Mouse (Mus musculus): ENCODE data around the gene Coro2a. TPM values are rescaled to one million over a fixed set of nuclear protein-coding genes. Genes with fewer than 3 reads are reported as not detected.

The Coro2a gene
- total RNA-seq, 1 experiment from 2014 or later: 61.3 TPM

DNA sequence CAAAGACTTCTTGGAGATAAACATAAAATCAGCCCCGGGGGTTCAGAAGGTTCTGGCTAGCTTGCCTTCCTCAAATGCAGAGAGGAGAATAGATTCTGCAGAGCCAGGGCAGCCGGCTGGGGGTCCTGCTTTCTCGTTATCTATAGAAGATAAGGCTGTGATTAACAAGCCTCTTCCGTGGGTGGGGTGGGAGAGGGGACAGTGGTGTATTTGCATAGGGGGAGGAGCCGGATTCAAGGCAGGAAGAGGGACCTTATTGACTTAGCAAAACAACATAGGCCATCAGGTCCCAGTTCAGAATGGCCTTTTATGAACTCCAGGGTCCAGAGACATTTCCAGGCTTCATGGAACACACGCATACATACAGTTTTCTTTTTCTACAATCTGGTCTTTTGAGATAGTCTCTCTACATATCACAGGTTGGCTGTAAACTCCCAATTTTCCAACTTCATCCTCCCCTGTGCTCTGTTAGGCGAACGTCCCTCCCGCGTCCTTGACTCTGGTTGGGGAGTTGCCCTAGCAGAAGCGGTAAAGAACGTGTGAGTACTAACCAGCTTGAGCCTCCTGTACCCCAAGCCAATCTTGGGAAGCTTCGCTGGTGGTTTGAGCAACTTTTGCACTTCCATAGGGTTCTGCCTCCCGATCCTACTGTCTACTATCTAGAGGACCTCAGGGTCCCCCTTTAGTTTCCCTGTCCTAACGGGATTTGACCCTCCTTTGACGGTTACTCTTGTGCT is 66.7 kb downstream of the Coro2a start:
- peak; percentile 52 for ATAC-seq (replicated peaks; ENCODE audit: low read depth, poor library complexity, severe bottlenecking)

DNA sequence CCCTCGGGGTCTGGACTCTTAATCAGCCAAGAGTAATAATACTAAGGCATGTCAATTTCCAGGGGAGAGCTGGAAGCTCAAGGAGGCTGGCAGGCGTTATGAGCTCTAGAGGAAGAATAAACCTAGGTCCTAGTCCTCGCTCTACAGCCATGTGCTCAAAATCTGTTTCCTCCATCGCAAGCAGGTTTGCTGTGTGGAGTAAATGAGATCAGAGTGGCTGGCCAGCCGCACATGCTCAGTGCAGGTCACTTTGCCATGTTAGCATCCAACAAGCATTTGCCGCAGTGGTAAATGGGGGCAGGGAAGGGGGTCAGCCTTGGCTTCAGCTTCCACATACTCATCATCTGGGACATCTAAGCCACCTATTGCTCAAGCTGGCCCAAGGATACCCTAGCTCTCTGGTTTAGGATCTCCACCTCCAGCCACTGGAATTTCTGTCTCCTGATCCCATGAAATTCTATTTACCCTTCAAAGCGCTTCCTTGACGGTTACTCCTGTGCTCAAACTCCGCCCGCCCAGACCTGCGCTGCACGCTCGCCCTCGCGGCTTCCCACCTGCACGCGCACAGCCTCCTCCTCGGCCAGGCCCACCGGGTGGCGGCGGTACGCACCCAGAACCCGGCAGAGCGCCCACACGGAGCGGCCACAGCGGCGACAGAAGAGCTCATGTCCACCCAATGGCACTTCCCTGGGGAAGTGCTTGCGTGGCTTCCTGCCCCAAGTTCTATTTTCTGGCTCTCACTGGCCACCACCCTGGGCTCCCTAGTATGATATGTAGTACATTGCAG is 67.9 kb downstream of the Coro2a start:
- ATAC-seq (replicated peaks; ENCODE audit: low read depth, poor library complexity, severe bottlenecking): 0 out of 2 replicates have a peak, but pooled peaks have one; percentile 13

DNA sequence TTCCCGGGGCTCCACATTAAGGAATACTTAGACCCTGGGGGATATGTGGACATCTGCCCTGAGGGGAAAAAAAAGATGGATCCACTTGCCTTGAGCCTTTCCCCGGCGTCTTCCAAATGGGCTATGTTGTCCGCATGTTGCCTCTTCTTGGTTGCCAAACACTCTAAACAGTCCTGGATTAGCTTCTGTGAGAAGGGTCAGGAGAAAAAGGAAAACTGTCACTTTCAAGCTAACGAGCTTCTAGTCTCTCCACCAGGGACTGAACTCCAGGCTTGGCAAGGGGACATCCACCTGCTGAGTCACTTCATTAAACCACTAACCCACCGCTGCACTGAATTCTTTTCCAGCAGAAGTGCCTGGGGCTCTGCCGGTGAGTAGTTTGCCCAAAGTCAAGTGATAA is 69.1 kb downstream of the Coro2a start:
- ATAC-seq (replicated peaks; ENCODE audit: low read depth, poor library complexity, severe bottlenecking): no peak

DNA sequence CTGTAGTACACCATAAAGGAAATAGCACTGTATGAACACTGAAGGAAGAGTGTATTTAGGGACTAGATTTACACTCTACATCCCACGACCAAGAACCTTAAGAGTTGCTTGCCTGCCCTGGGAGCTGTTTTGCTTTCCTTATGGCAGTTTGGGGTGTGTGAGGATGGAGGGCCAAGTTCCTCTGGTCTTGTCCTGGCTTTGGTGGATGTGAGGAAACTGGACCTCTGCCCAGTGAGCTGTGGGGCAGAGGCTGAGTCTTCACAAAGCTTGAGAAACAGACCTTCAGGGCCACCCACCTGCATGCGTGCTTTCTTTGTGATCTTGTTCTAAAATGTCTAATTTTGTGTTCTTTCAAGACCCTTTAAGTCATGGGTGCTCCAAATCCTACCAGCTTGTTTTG is 69.5 kb downstream of the Coro2a start:
- no peak for ATAC-seq (replicated peaks; ENCODE audit: low read depth, poor library complexity, severe bottlenecking)

DNA sequence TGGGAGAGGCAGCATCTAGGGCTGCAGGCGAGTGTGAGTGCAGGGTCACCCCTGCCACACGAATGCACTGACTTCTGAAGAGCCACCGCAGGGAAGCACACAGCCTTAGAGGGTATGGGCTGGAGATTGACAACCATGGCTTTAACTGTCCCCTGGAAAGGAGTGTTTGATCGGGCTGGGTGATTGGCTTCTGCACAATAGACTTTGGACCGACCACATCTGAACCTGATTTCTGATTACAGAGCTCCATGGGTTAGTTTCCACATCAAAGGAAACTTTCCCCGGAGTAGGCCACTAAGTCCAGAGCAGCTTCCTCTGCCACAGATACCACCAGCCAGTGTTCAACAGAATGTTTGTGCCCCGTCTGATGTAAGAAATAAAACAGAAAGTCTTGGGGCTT is 72.3 kb downstream of the Coro2a start:
- no peak for ATAC-seq (replicated peaks; ENCODE audit: low read depth, poor library complexity, severe bottlenecking)

DNA sequence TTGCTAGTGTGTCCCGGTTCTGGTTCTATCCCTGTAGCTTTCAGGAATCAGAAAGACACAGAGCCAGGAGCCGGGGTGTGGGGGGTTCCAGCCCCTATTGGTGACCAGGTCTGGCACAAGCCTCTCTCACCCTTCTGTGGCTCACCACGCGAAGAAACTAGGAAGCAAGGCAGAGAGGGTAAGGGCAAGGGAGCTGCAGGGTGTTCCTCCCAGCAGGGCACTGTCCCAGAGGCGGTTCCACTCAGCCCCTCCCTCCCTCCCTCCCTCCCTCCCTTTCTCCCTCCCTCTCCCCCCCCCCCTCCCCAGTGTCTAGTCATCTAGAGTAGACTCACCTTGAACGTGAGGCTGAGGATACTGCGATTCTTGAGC is 74.5 kb downstream of the Coro2a start:
- ATAC-seq (replicated peaks; ENCODE audit: low read depth, poor library complexity, severe bottlenecking): peak; percentile 86

DNA sequence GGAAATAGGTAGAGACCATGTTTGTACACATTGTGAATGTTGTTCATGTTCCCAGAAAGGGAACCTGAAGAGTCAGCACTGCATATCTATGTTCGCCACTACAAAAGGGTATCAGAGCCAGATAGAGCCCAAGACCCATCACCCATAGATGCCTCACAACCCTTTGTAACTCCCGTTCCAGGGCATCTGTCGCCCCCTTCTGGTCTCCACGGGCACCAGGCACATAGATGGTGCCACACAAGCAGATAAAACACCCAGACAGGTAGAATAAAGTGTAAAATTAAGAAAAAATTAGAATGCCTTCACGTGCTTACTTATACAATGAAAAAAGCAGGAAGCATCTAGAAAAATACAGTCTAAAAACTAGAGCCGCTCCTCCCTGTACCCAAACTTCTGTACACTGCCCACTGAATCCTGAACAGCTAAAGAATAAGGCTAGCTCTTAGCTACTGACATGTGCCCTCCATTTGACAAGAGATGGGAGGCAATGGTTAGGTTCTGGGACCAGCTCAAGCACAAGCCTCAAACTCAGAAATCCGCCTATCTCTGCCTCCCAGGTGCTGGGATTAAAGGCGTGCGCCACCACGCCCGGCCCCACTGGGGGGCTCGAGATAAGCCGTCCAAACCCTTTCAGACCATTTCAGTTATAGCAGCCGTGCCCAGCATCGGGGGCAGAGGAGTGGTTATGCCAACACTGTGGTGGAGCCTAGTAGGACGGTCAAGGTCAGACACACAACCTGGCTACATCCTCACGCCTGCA is 75.0 kb downstream of the Coro2a start:
- peak; percentile 51 for ATAC-seq (replicated peaks; ENCODE audit: low read depth, poor library complexity, severe bottlenecking)

DNA sequence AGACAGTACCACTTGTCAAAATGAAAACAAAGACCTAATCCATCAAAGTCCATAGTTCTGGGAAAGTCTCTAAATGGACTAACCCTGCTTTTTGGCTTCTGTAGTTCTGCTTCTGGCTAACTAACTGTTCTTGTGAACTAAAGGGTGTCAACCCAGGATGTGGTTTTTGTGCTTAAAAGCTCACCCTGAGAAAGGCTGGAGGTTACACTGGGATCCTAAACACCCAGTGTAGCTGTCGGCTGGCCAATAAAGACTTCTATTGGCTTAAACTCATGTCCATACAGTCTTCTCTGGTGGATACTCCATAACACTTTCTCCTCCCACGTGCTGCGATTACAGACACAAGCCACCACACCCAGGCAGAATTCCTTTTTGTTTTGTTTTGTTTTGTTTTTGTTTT is 75.8 kb downstream of the Coro2a start:
- no peak for ATAC-seq (replicated peaks; ENCODE audit: low read depth, poor library complexity, severe bottlenecking)

DNA sequence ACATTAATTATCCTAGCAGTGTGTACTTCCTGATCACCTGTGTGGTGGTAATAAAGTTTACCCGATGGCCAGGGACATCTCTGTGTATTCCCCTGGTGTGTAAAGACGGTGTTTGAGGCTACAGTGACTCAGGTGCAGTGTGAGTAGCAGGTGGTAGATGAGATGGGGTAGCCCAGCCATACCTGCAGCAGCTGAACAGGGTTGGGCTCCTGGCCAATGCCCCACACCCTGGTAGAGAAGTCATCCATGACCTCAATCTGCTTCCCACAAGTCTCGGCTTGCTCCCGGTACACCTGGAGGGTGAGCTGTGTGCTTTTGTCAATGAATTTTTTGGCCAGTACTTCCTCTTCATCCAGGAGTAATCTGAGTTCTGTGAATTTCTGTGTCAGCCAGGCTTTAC is 78.7 kb downstream of the Coro2a start:
- no peak for ATAC-seq (replicated peaks; ENCODE audit: low read depth, poor library complexity, severe bottlenecking)

DNA sequence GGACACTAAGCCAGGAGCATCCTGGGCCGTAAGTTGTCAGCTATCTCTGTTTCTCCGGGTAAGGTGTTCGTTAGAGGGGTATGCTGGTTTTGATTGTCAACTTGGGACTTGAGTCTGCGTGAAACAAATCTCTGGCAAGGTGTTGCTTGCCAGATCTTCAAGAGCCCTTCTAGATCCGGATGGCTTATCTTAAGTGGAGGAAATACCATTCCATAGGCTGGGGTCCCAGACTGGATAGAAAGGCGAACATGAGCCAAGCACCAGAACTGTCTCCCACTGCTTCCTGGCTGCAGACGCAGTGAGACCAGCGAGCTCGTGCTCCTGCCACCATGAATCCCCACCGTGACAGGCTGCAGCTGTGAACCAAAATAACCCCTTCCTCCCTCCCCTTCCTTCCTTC is 80.5 kb downstream of the Coro2a start:
- ATAC-seq (replicated peaks; ENCODE audit: low read depth, poor library complexity, severe bottlenecking): no peak

DNA sequence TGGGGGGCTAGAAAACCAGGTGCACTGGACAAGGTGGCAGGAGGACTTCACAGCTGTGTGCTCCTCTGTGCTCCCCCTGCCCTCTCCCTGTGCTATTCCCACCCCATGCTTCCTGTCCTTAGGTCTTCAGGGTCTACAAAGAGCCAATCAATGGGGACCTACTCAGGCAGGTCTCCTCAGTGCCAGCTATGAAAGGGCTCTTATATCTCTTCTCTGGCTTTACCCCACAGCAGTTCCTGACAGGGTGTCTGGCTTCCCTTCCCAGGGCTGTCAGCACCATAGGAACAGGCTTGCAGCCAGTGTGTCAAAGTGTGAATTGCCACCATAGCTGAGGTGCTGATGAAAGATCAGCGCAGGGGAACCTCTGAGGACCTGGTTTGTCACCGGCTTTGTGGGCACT is 81.5 kb downstream of the Coro2a start:
- ATAC-seq (replicated peaks; ENCODE audit: low read depth, poor library complexity, severe bottlenecking): no peak

DNA sequence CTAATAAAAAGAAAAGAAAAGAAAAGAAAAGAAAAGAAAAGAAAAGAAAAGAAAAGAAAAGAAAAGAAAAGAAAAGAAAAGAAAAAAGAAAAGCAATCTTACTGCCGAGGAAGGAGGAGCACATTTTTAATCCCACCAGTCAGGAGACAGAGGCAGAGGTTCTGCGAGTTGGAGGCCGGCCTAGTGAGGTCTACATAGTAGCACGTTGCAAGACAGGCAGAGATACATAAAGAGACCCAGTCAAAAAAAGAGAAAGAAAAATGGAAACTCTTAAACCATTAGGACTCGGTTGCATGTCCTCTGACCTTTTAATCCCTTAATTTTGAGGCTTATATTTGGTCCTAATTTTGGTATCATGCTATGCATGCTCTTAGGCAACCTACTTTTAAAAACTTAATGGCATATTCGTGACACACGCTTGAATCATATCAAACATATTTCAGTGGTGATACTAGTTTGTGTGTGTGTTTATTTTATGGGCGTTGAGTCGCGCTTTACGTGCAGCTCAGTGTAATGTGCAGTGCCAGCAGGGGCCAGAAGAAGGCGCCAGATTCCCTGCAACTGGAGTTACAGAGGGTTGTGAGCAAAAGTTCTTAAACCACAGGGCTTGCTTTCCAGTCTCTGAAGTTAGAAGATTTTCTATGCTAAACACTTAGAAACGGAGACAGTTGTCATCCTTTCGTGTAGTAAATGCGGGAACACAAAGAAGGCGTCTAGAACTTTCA is 94.1 kb downstream of the Coro2a start:
- ATAC-seq (replicated peaks; ENCODE audit: low read depth, poor library complexity, severe bottlenecking): peak; percentile 60

DNA sequence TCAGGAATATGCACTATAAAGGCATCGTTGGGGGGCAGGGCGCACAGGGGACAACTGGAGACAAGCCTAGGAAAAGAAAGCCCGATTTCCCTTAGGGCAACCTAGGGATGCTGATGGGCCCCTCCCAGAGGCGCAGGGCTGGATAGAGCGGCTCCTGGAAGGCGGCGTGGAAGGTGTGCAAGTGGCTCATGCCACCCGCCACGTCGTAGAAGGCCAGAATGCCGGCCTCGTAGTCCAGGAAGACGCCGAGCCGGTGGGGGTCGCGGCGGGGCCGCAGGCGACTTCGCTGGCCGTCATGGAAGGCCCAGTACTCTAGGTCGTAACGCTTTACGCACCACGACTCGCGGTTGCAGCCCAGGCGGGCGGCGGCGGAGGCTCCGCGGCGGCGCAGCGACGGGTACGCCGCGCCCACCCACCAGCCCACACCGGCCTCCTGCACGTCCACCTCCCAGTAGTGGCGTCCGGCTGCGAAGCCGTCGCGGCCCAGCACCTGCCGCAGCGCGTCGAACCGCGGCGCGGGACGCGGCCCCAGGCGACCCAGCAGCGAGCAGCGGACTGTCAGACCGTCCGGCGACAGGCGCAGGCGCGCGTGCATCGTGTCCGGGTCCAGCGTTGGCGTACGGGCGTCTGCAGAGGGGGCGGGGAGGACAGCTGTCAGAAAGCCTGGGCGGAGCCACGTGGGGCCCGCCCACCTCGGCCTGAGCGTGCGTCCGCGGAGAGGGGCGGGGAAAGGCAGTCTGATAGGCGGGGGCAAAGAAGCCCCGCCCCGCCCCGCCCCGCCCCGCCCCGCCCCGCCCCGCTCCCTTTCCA is 95.0 kb downstream of the Coro2a start:
- ATAC-seq (replicated peaks; ENCODE audit: low read depth, poor library complexity, severe bottlenecking): peak; percentile 91

DNA sequence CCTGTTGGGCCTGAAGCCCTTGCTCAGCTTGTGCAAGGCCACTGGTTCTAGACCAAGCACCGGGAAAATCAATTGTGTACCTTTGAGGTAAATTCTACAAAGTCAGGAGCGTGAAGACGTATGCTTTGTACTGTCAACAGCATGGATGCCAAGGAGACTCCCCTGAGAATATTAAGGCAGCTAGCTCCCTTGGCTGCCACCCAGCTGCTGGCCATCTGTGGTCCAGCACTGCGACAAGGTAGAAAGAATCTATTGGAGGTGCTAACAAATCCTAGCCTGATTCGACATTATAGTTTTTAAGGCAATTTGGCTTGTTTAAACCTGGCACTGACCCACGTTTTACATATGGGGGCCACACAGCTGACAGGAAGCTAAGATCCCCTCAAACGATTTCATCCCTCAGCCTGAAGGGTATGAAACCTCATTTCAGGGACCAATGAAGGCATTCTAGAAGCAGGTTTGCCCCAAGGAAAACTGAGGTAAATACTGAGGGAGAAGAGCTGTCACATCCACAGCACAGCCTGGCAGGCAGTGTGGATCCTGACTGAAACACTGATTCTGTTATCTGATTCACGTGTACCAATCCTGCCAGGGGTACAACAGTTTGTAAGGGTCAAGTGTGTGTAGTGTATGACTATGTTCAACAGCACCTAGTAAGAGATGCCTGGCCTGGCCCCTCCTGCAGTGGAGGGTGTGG is 96.5 kb downstream of the Coro2a start:
- no peak for ATAC-seq (replicated peaks; ENCODE audit: low read depth, poor library complexity, severe bottlenecking)

DNA sequence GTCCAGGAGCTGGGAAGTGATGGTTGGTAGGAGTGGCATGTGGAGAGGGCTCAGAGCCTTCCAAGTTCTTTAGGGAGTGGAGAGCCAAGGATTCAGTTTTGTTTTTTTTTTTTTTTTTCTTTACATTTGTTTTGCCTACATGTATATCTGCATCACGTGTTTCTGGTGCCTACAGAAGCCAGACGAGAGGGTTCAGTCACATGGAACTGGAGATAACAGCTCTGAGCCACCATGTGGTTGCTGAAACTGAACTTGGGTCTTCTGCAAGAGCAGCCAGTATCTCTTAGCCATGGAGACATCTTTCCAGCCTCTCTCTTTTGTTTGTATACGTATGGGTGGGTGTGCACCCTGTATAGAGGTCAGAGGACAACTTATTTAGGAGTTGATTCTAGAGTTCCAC is 98.1 kb downstream of the Coro2a start:
- ATAC-seq (replicated peaks; ENCODE audit: low read depth, poor library complexity, severe bottlenecking): no peak

DNA sequence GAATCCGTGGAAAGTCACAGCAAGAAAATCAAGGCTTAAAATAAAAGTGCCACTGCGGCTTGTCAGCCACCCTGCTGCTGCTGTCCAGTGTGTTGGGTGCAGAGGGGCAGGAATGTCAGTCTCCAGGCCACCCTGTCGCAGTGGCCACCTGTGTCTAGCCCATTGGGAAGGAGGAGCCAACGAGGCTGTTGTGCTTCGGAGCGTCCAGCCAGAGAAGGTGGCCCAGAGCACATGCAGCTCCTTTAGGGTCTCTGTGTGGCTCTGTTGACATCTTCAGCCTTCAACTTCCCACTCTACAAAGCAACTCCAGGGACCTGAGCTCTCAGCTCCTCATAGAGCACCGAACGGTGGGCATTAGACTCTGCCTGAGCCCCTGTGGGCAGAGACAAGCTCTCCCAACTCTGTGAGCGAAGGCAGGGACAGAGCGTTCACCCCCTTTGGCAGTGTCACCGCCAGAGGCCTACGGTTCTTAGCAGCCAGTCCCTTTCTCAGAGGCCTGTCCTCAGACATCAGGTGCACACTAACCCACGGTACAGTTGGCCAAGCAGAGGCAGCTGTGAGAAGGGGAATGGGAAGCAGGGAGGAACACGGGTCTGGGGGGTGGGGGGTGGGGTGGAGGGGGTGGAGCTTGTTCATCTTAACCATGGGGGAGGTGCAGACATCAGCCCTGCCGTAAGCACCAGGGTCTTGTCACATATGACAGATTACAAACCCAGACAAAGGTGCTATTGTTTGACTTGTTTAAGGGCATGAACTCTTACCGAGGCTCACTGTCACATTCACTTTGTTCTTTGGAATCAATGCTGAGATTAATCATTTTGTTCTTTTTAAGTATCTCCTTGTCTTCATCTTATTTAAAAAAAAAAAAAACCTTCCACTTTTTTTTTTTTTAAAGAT is 99.1 kb downstream of the Coro2a start:
- ATAC-seq (replicated peaks; ENCODE audit: low read depth, poor library complexity, severe bottlenecking): no peak

DNA sequence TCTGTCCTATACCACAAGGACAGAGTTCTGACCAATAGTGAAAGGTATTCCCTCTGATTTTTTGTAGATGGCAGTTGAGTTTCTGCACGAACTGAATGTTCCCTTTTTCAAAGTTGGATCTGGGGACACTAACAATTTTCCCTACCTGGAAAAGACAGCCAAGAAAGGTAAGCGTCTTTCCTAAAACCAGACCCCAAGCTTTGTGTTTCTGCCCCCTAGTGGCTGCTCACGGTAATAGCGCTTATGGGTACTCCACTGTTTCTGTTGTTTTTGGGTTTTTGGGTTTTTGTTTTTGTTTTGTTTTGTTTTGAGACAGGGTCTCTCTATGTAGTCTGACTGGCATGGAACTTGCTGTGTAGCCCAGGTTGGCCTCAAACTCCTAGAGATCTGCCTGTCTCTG is 103.0 kb downstream of the Coro2a start:
- ATAC-seq (replicated peaks; ENCODE audit: low read depth, poor library complexity, severe bottlenecking): no peak

DNA sequence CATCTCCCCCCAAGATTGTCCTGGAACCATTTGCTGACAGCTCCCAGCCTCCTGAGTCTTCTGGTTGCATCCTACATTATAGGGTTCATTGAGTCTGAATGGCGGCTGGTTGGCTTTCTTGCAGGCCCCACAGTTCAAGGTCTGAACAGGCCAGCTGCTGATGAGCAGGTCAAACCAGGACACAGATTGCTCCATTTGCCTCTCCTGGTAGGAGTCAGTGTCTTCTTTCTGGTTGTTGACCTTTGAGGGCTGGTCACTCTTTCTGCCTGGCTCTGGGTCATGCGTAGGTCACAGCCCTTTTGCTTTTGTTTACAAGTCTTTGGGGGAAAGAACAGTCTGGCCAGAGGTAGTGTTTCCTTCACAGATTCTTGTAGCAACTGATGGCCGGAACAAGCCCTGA is 103.5 kb downstream of the Coro2a start:
- no peak for ATAC-seq (replicated peaks; ENCODE audit: low read depth, poor library complexity, severe bottlenecking)

Measured in common myeloid progenitor, adult 5-6 weeks (primary cell).